Comparison of ENCODE assay signal across 23 mouse cellular contexts in the genomic region with DNA sequence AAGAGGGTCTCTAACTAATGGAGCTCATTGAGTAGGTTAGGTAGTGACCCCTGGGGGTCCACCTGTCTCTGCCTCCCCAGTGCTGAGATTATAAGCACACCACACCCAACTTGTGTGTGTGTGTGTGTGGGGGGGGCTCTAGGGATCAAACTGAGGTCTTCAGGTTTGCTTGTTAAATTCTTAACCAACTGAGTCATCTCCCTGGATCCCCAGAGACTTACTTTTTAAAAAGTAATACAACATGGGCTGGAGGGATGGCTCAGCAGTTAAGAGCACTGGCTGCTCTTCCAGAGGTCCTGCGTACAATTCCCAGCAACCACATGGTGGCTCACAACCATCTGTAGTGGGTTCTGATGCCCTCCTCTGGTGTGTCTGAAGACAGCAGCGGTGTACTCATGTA. TPM values are rescaled to one million over a fixed set of nuclear protein-coding genes. Genes with fewer than 3 reads are reported as not detected.
A peak's percentile ranks its signal among the peaks of the same experiment; 100 is the strongest.
DNase-seq lines count a peak whose midpoint lies in the region; ATAC-seq and TF ChIP-seq lines count a peak whose summit lies in the region.
"Had no signal": no experiment of that assay in that cellular context is flagged by ENCODE, and none has a peak within 500 bp of the region (broad histone marks: within the 10 kb centered on the region; RNA-seq: fewer than 3 reads in every experiment).

No protein-coding gene starts in this region.

- no peak overlapping the region for H3K9ac ChIP-seq in kidney, embryonic 15.5 days
- no peak overlapping the region for H3K9ac ChIP-seq in kidney, embryonic 16.5 days (replicated peaks; ENCODE audit: low read length)
- no peak overlapping the region for H3K9ac ChIP-seq in lung, embryonic 14.5 days
- H3K9ac ChIP-seq: embryonic facial prominence, embryonic 12.5 days; forebrain, embryonic 13.5 days; forebrain, embryonic 15.5 days; forebrain, postnatal 0 days had no signal

- no peaks in the 10 kb centered on the region for H3K27me3 ChIP-seq in kidney, embryonic 15.5 days
- no peaks in the 10 kb centered on the region for H3K27me3 ChIP-seq in kidney, embryonic 16.5 days (ENCODE audit: insufficient read depth, low read length)
- H3K27me3 ChIP-seq in lung, embryonic 14.5 days (ENCODE audit: insufficient read depth, low read length) = no peaks in the 10 kb centered on the region
- H3K27me3 ChIP-seq: CH12.LX; embryonic facial prominence, embryonic 12.5 days; forebrain, embryonic 13.5 days; forebrain, embryonic 15.5 days had no signal

- TF ChIP-seq CTCF in lung, embryonic 14.5 days (IDR thresholded peaks at IDR 0.05; ENCODE audit: low read depth) = peak; percentile 11; the same call in 1 of the 2 replicates

- no peak for DNase-seq in lung, embryonic 14.5 days
- no peak for DNase-seq in lung, postnatal 4 days
- DNase-seq in NIH3T3 (ENCODE audit: low read depth) = peak; percentile 54
- no peak for DNase-seq in liver
- DNase-seq in heart, adult 11 months = no peak
- DNase-seq: adrenal gland, adult 2 months; adrenal gland, postnatal 10 days; adrenal gland, postnatal 25 days; B cell, adult 2 months; cerebellum, adult 11 months; cerebellum, adult 18-20 months; cerebellum, adult 8-10 months; cerebellum, adult 9-11 months; cerebellum, postnatal 25 days; forebrain, postnatal 0 days had no signal

- ATAC-seq in kidney, embryonic 15.5 days (replicated peaks; ENCODE audit: low FRiP score) = no peak
- ATAC-seq in kidney, embryonic 16.5 days (ENCODE audit: low FRiP score, low TSS enrichment) = no peak
- ATAC-seq in lung, embryonic 14.5 days (ENCODE audit: insufficient read depth) = no peak
- ATAC-seq: CD4-positive, CD25-positive, alpha-beta regulatory T cell, adult 4 months; forebrain, embryonic 13.5 days; forebrain, embryonic 15.5 days; forebrain, postnatal 0 days had no signal

- H3K27ac ChIP-seq in kidney, embryonic 15.5 days = 0 out of 2 replicates have a peak overlapping the region, but pooled peaks have one; percentile 70
- no peak overlapping the region for H3K27ac ChIP-seq in kidney, embryonic 16.5 days (ENCODE audit: low read length)
- H3K27ac ChIP-seq in lung, embryonic 14.5 days (ENCODE audit: low read depth) = no peak overlapping the region
- H3K27ac ChIP-seq: embryonic facial prominence, embryonic 10.5 days; embryonic facial prominence, embryonic 12.5 days; forebrain, embryonic 13.5 days; forebrain, embryonic 15.5 days had no signal

- no peaks in the 10 kb centered on the region for H3K36me3 ChIP-seq in kidney, embryonic 15.5 days
- H3K36me3 ChIP-seq in kidney, embryonic 16.5 days (ENCODE audit: insufficient read depth, low read length) = no peaks in the 10 kb centered on the region
- no peaks in the 10 kb centered on the region for H3K36me3 ChIP-seq in lung, embryonic 14.5 days (ENCODE audit: insufficient read depth)
- H3K36me3 ChIP-seq: embryonic facial prominence, embryonic 12.5 days; forebrain, embryonic 15.5 days had no signal

- WGBS in kidney, embryonic 15.5 days = 95% methylated on average over 2 of the region's 2 CpGs
- 96% methylated on average over 2 of the region's 2 CpGs for WGBS in kidney, embryonic 16.5 days
- 93% methylated on average over 2 of the region's 2 CpGs for WGBS in lung, embryonic 14.5 days

- no peak overlapping the region for H3K4me3 ChIP-seq in kidney, embryonic 15.5 days (replicated peaks)
- H3K4me3 ChIP-seq in kidney, embryonic 16.5 days (ENCODE audit: low read length) = no peak overlapping the region
- H3K4me3 ChIP-seq in lung, embryonic 14.5 days (ENCODE audit: low read depth, low read length) = no peak overlapping the region
- H3K4me3 ChIP-seq: embryonic facial prominence, embryonic 10.5 days; embryonic facial prominence, embryonic 12.5 days; forebrain, embryonic 13.5 days; forebrain, embryonic 15.5 days had no signal

- peaks cover 79% of the 10 kb centered on the region for H3K4me1 ChIP-seq in kidney, embryonic 15.5 days
- H3K4me1 ChIP-seq in kidney, embryonic 16.5 days (ENCODE audit: insufficient read depth, low read length) = peaks cover 50% of the 10 kb centered on the region
- H3K4me1 ChIP-seq in lung, embryonic 14.5 days (ENCODE audit: insufficient read depth) = peaks cover 2% of the 10 kb centered on the region; the same call in 1 of the 2 replicates
- H3K4me1 ChIP-seq: forebrain, embryonic 13.5 days; forebrain, embryonic 15.5 days had no signal

- H3K4me2 ChIP-seq in kidney, embryonic 15.5 days = no peak overlapping the region
- no peak overlapping the region for H3K4me2 ChIP-seq in kidney, embryonic 16.5 days (replicated peaks; ENCODE audit: low read depth, low read length)
- no peak overlapping the region for H3K4me2 ChIP-seq in lung, embryonic 14.5 days
- H3K4me2 ChIP-seq: embryonic facial prominence, embryonic 12.5 days; forebrain, embryonic 13.5 days; forebrain, embryonic 15.5 days had no signal

- H3K9me3 ChIP-seq in kidney, embryonic 15.5 days (replicated peaks) = no peaks in the 10 kb centered on the region
- no peaks in the 10 kb centered on the region for H3K9me3 ChIP-seq in kidney, embryonic 16.5 days (ENCODE audit: low read length)
- H3K9me3 ChIP-seq in lung, embryonic 14.5 days (ENCODE audit: low read depth, low read length) = no peaks in the 10 kb centered on the region
- H3K9me3 ChIP-seq: embryonic facial prominence, embryonic 10.5 days; embryonic facial prominence, embryonic 12.5 days; forebrain, embryonic 13.5 days; forebrain, embryonic 15.5 days had no signal

RNA-seq across cellular contexts. Expression of a gene that starts 15.4 kb away (rescaled TPM):
- 3.8 and 4.7 TPM in 2 replicates for polyA plus RNA-seq in kidney, embryonic 15.5 days (2015; fragmentation: Nextera tagmentation; extraction: Ambion mirVana)
- 4.8 and 5.2 TPM in 2 replicates for polyA plus RNA-seq in kidney, embryonic 16.5 days (2015; fragmentation: Nextera tagmentation; extraction: Ambion mirVana)
- polyA plus RNA-seq in lung, embryonic 14.5 days (2014; fragmentation: Nextera tagmentation; extraction: Ambion mirVana) = 2.3 and 2.6 TPM in 2 replicates
